Mouse (Mus musculus) lung, postnatal 0 days (tissue): ENCODE measurements around the gene Flywch2. TPM values are rescaled to one million over a fixed set of nuclear protein-coding genes. Genes with fewer than 3 reads are reported as not detected.

Experiments used
- ATAC-seq: fragments of 200-750 bp; cut with Nextera tagmentation; 2 replicates; pipeline ENCODE4 v1.8.0; 2017; ENCODE audit warnings: moderate library complexity
- DNase-seq: peaks from one replicate; pipeline ENCODE4 v3.0.0-alpha.2; 2016; ENCODE audit warnings: low spot score
- H3K27ac ChIP-seq: fragments of 300-500 bp; sonication (generic); 2 replicates; pipeline ENCODE4 v1.5.1; 2014; ENCODE audit warnings: antibody characterized with exemption, mild to moderate bottlenecking, low read length, mixed read lengths
- H3K27me3 ChIP-seq: fragments of 300-500 bp; sonication (generic); replicated peaks from 2 replicates; pipeline ENCODE4 v1.6.1; 2014; ENCODE audit warnings: low read length, mixed read lengths; ENCODE audit not compliant: insufficient read depth
- H3K36me3 ChIP-seq: fragments of 300-500 bp; sonication (generic); 2 replicates; pipeline ENCODE4 v1.6.1; 2014; ENCODE audit warnings: low read length, mixed read lengths; ENCODE audit not compliant: insufficient read depth
- H3K4me1 ChIP-seq: fragments of 300-500 bp; sonication (generic); 2 replicates; pipeline ENCODE4 v1.6.1; 2014; ENCODE audit warnings: antibody characterized with exemption, low read depth, low read length, mixed read lengths; ENCODE audit not compliant: insufficient read depth
- H3K4me2 ChIP-seq: fragments of 300-500 bp; sonication (generic); replicated peaks from 2 replicates; pipeline ENCODE4 v1.6.1; 2014; ENCODE audit warnings: low read depth, mild to moderate bottlenecking, low read length, moderate library complexity, mixed read lengths
- H3K4me3 ChIP-seq: fragments of 300-500 bp; sonication (generic); 2 replicates; pipeline ENCODE4 v1.5.1; 2014; ENCODE audit warnings: low read depth, low read length
- H3K9ac ChIP-seq: fragments of 300-500 bp; sonication (generic); replicated peaks from 2 replicates; pipeline ENCODE4 v1.6.1; 2014; ENCODE audit warnings: low read depth, mild to moderate bottlenecking
- H3K9me3 ChIP-seq: fragments of 300-500 bp; sonication (generic); 2 replicates; pipeline ENCODE4 v1.6.1; 2016; ENCODE audit warnings: low read length, mixed read lengths
- CTCF ChIP-seq: IDR thresholded peaks from 2 replicates; pipeline ENCODE4 v1.5.1; 2016; ENCODE audit warnings: antibody characterized with exemption, mild to moderate bottlenecking
- EP300 ChIP-seq: IDR thresholded peaks from 2 replicates; pipeline ENCODE4 v1.6.1; 2016; ENCODE audit warnings: antibody characterized with exemption, mild to moderate bottlenecking, control low read depth
- WGBS: fragments of 180-500 bp; shearing (Covaris S2); extraction: QIAGEN DNeasy Blood & Tissue Kit; methylation state at CpG from one replicate; pipeline ENCODE4 v1.1.7; 2014; 5-methylcytosine and 5-hydroxymethylcytosine counted together
- polyA plus RNA-seq: library from polyadenylated mRNA; unstranded; fragments of >200 nt; fragmentation: Nextera tagmentation; extraction: Ambion mirVana; gene quantifications from 2 replicates; pipeline ENCODE4 v1.2.1, GENCODE M21; 2015

Gene Flywch2
- polyA plus RNA-seq, 1 experiment from 2014 or later = 18.6 TPM

GRCm38 (mm10) chr17:23823614-23824013 lies 37.7 kb upstream of the Flywch2 start:
- Histone ChIP-seq H3K27ac (no peak overlapping the region), H3K4me2 (no peak overlapping the region), H3K4me1 (peaks cover 5% of the 10 kb centered on the region; the same call in 1 of the 2 replicates), H3K4me3 (no peak overlapping the region), H3K36me3 (peaks cover 61% of the 10 kb centered on the region), H3K27me3 (no peaks in the 10 kb centered on the region), H3K9ac (no peak overlapping the region), H3K9me3 (0 out of 2 replicates have a peak, but pooled peaks cover 8% of the 10 kb centered on the region)
- TF ChIP-seq EP300 = no peak
- TF ChIP-seq CTCF = no peak
- WGBS = 87% methylated on average over 12 of the region's 12 CpGs
- ATAC-seq (no peak), DNase-seq (no peak)

- no peak overlapping the region for H3K9ac ChIP-seq
- ATAC-seq = no peak
Observed at GRCm38 (mm10) chr17:23823018-23823417, 37.1 kb upstream of the Flywch2 start.

GRCm38 (mm10) chr17:23822094-23822493 lies 36.2 kb upstream of the Flywch2 start:
- no peak overlapping the region for H3K27ac ChIP-seq
- H3K4me2 ChIP-seq = no peak overlapping the region
- no peaks in the 10 kb centered on the region for H3K27me3 ChIP-seq
- H3K4me1 ChIP-seq = no peaks in the 10 kb centered on the region
- 51% methylated on average over 6 of the region's 6 CpGs for WGBS
- no peak overlapping the region for H3K9ac ChIP-seq
- ATAC-seq (no peak), DNase-seq (no peak)
- 0 out of 2 replicates have a peak, but pooled peaks cover 8% of the 10 kb centered on the region for H3K9me3 ChIP-seq
- TF ChIP-seq CTCF (no peak), EP300 (no peak)
- peaks cover 76% of the 10 kb centered on the region for H3K36me3 ChIP-seq
- H3K4me3 ChIP-seq = no peak overlapping the region

More at GRCm38 (mm10) chr17:23823018-23823417, 37.1 kb upstream of the Flywch2 start:
- no peak overlapping the region for H3K27ac ChIP-seq
- TF ChIP-seq CTCF (no peak), EP300 (no peak)
- no peak for DNase-seq
- H3K4me2 ChIP-seq = no peak overlapping the region
- H3K36me3 ChIP-seq = peaks cover 67% of the 10 kb centered on the region
- WGBS = 79% methylated on average over 16 of the region's 16 CpGs
- 0 out of 2 replicates have a peak, but pooled peaks cover under 1% of the 10 kb centered on the region for H3K4me1 ChIP-seq
- no peak overlapping the region for H3K4me3 ChIP-seq
- H3K9me3 ChIP-seq = 0 out of 2 replicates have a peak, but pooled peaks cover 8% of the 10 kb centered on the region
- H3K27me3 ChIP-seq = no peaks in the 10 kb centered on the region

GRCm38 (mm10) chr17:23820731-23821130 lies 34.9 kb upstream of the Flywch2 start:
- H3K9me3 ChIP-seq = 0 out of 2 replicates have a peak, but pooled peaks cover 8% of the 10 kb centered on the region
- H3K4me1 ChIP-seq = no peaks in the 10 kb centered on the region
- no peak overlapping the region for H3K27ac ChIP-seq
- 92% methylated on average over 5 of the region's 5 CpGs for WGBS
- no peaks in the 10 kb centered on the region for H3K27me3 ChIP-seq
- no peak overlapping the region for H3K9ac ChIP-seq
- TF ChIP-seq EP300 = no peak
- no peak overlapping the region for H3K4me3 ChIP-seq
- ATAC-seq (no peak), DNase-seq (no peak)
- peaks cover 83% of the 10 kb centered on the region for H3K36me3 ChIP-seq
- H3K4me2 ChIP-seq = no peak overlapping the region

- TF ChIP-seq CTCF (no peak), EP300 (no peak)
- Histone ChIP-seq H3K4me1 (no peaks in the 10 kb centered on the region), H3K4me2 (no peak overlapping the region), H3K27ac (no peak overlapping the region), H3K9ac (no peak overlapping the region), H3K27me3 (no peaks in the 10 kb centered on the region), H3K9me3 (0 out of 2 replicates have a peak, but pooled peaks cover 8% of the 10 kb centered on the region), H3K4me3 (no peak overlapping the region), H3K36me3 (peaks cover 87% of the 10 kb centered on the region)
- no peak for DNase-seq
- ATAC-seq = no peak
- 97% methylated on average over 25 of the region's 25 CpGs for WGBS
Observed at GRCm38 (mm10) chr17:23819235-23819634, 33.4 kb upstream of the Flywch2 start.

GRCm38 (mm10) chr17:23818579-23818978 lies 32.7 kb upstream of the Flywch2 start:
- ATAC-seq = no peak
- 97% methylated on average over 8 of the region's 8 CpGs for WGBS
- Histone ChIP-seq H3K9me3 (0 out of 2 replicates have a peak, but pooled peaks cover 8% of the 10 kb centered on the region), H3K4me1 (no peaks in the 10 kb centered on the region), H3K9ac (no peak overlapping the region), H3K4me3 (no peak overlapping the region), H3K4me2 (no peak overlapping the region), H3K36me3 (peaks cover 90% of the 10 kb centered on the region), H3K27ac (no peak overlapping the region), H3K27me3 (no peaks in the 10 kb centered on the region)
- DNase-seq = no peak
- no peak for TF ChIP-seq EP300
- no peak for TF ChIP-seq CTCF

GRCm38 (mm10) chr17:23815641-23816040 lies 29.8 kb upstream of the Flywch2 start:
- Histone ChIP-seq H3K36me3 (peaks cover 84% of the 10 kb centered on the region), H3K4me2 (no peak overlapping the region), H3K9me3 (0 out of 2 replicates have a peak, but pooled peaks cover 8% of the 10 kb centered on the region), H3K27ac (no peak overlapping the region), H3K4me1 (no peaks in the 10 kb centered on the region), H3K4me3 (no peak overlapping the region), H3K9ac (no peak overlapping the region), H3K27me3 (no peaks in the 10 kb centered on the region)
- TF ChIP-seq EP300 (no peak), CTCF (no peak)
- ATAC-seq (no peak), DNase-seq (no peak)
- WGBS = 98% methylated on average over 16 of the region's 16 CpGs
